Mouse (Mus musculus) gonadal fat pad, adult 2 months (tissue): ENCODE results near the gene Slc39a11. TPM values are rescaled to one million over a fixed set of nuclear protein-coding genes. Genes with fewer than 3 reads are reported as not detected.

ENCODE experiments used
- DNase-seq: peaks from one replicate; pipeline ENCODE4 v3.0.0-alpha.2; 2012; ENCODE audit warnings: low read depth
- polyA plus RNA-seq: library from polyadenylated mRNA; depleted of rRNA; stranded (reverse); fragments of >200 nt; gene quantifications from 2 replicates; pipeline ENCODE4 v1.2.3, GENCODE M21; 2012

Gene Slc39a11
- polyA plus RNA-seq, 1 experiment: 29.2 TPM

GRCm38 (mm10) chr11:113510249-113510648 is 139.6 kb downstream of the Slc39a11 start:
- DNase-seq: no peak

GRCm38 (mm10) chr11:113507716-113508480 is 142.0 kb downstream of the Slc39a11 start:
- DNase-seq: no peak

GRCm38 (mm10) chr11:113505551-113506160 is 144.2 kb downstream of the Slc39a11 start:
- no peak for DNase-seq

GRCm38 (mm10) chr11:113504459-113505062 is 145.3 kb downstream of the Slc39a11 start:
- DNase-seq: no peak

GRCm38 (mm10) chr11:113502968-113503367 is 146.9 kb downstream of the Slc39a11 start:
- no peak for DNase-seq

- DNase-seq: no peak
Observed at GRCm38 (mm10) chr11:113500631-113501305, 149.1 kb downstream of the Slc39a11 start.

GRCm38 (mm10) chr11:113498889-113499288 is 151.0 kb downstream of the Slc39a11 start:
- DNase-seq: no peak

- no peak for DNase-seq
Observed at GRCm38 (mm10) chr11:113494021-113494546, 155.8 kb downstream of the Slc39a11 start.

GRCm38 (mm10) chr11:113490530-113491520 is 159.1 kb downstream of the Slc39a11 start:
- DNase-seq: no peak

GRCm38 (mm10) chr11:113487603-113488335 is 162.1 kb downstream of the Slc39a11 start:
- no peak for DNase-seq

GRCm38 (mm10) chr11:113484037-113484436 is 165.8 kb downstream of the Slc39a11 start:
- no peak for DNase-seq

GRCm38 (mm10) chr11:113477550-113477949 is 172.3 kb downstream of the Slc39a11 start:
- DNase-seq: no peak

- DNase-seq: no peak
Observed at GRCm38 (mm10) chr11:113476720-113477119, 173.2 kb downstream of the Slc39a11 start.

- no peak for DNase-seq
Observed at GRCm38 (mm10) chr11:113475491-113475890, 174.4 kb downstream of the Slc39a11 start.

- no peak for DNase-seq
Observed at GRCm38 (mm10) chr11:113473998-113474534, 175.8 kb downstream of the Slc39a11 start.

GRCm38 (mm10) chr11:113471936-113472335 is 177.9 kb downstream of the Slc39a11 start:
- no peak for DNase-seq

GRCm38 (mm10) chr11:113469919-113470785 is 179.7 kb downstream of the Slc39a11 start:
- DNase-seq: no peak

- no peak for DNase-seq
Observed at GRCm38 (mm10) chr11:113468016-113468415, 181.9 kb downstream of the Slc39a11 start.

- no peak for DNase-seq
Observed at GRCm38 (mm10) chr11:113467313-113467811, 182.5 kb downstream of the Slc39a11 start.
